Mouse (Mus musculus) heart, embryonic 14.5 days (tissue): ENCODE measurements around the gene Nanp. TPM values are rescaled to one million over a fixed set of nuclear protein-coding genes. Genes with fewer than 3 reads are reported as not detected.

ENCODE experiments used
- ATAC-seq: fragments of 200-750 bp; cut with Nextera tagmentation; 2 replicates; pipeline ENCODE4 v1.8.0; 2017; ENCODE audit warnings: low read depth, moderate TSS enrichment; ENCODE audit not compliant: insufficient number of reproducible peaks, insufficient read depth, low FRiP score
- H3K27ac ChIP-seq, 2 experiments: fragments of 200-500 bp in 1 of 2; fragments of 300-500 bp in 1 of 2; sonication (generic) in 1 of 2; replicated peaks in 1 of 2; 2 replicates each; pipeline ENCODE4 v1.5.1; 2012 to 2014; ENCODE audit warnings: low read depth in 2 of 2, low read length in 2 of 2, control low read depth in 1 of 2, mild to moderate bottlenecking in 1 of 2, mixed read lengths in 1 of 2; ENCODE audit not compliant: control insufficient read depth in 1 of 2, insufficient read depth in 1 of 2
- H3K27me3 ChIP-seq: fragments of 300-500 bp; sonication (generic); 2 replicates; pipeline ENCODE4 v1.6.1; 2014; ENCODE audit warnings: mild to moderate bottlenecking, low read length, control low read depth; ENCODE audit not compliant: control insufficient read depth, insufficient read depth
- H3K36me3 ChIP-seq: fragments of 300-500 bp; sonication (generic); 2 replicates; pipeline ENCODE4 v1.6.1; 2014; ENCODE audit warnings: mild to moderate bottlenecking, control low read depth, low read length, mixed read lengths; ENCODE audit not compliant: control insufficient read depth, insufficient read depth
- H3K4me1 ChIP-seq, 2 experiments: fragments of 200-500 bp in 1 of 2; fragments of 300-500 bp in 1 of 2; sonication (generic) in 1 of 2; 2 replicates each; pipeline ENCODE4 v1.6.1; 2012 to 2014; ENCODE audit warnings: low read length in 2 of 2, control low read depth in 1 of 2, mixed read lengths in 1 of 2; ENCODE audit not compliant: control insufficient read depth in 2 of 2, insufficient read depth in 2 of 2
- H3K4me2 ChIP-seq: fragments of 300-500 bp; sonication (generic); 2 replicates; pipeline ENCODE4 v1.6.1; 2014; ENCODE audit warnings: mild to moderate bottlenecking, low read length
- H3K4me3 ChIP-seq, 2 experiments: fragments of 200-500 bp in 1 of 2; fragments of 300-500 bp in 1 of 2; sonication (generic) in 1 of 2; 2 replicates each; pipeline ENCODE4 v1.5.1; 2012 to 2014; ENCODE audit warnings: low read length in 2 of 2, mild to moderate bottlenecking in 2 of 2, control low read depth in 1 of 2, low read depth in 1 of 2, moderate library complexity in 1 of 2; ENCODE audit not compliant: control insufficient read depth in 1 of 2, insufficient read depth in 1 of 2
- H3K9ac ChIP-seq: fragments of 300-500 bp; sonication (generic); 2 replicates; pipeline ENCODE4 v1.6.1; 2014; ENCODE audit warnings: mild to moderate bottlenecking, low read length
- H3K9me3 ChIP-seq: fragments of 300-500 bp; sonication (generic); 2 replicates; pipeline ENCODE4 v1.6.1; 2016; ENCODE audit warnings: low read length, control low read depth; ENCODE audit not compliant: control insufficient read depth
- WGBS: fragments of 180-500 bp; shearing (Covaris S2); extraction: QIAGEN DNeasy Blood & Tissue Kit; methylation state at CpG from one replicate; pipeline ENCODE4 v1.1.7; 2014; 5-methylcytosine and 5-hydroxymethylcytosine counted together
- polyA plus RNA-seq: library from polyadenylated mRNA; unstranded; fragments of >200 nt; fragmentation: Nextera tagmentation; extraction: Ambion mirVana; gene quantifications from 2 replicates; pipeline ENCODE4 v1.2.1, GENCODE M21; 2014

Gene Nanp
- polyA plus RNA-seq, 1 experiment from 2014 or later = 18.2 TPM

GRCm38 (mm10) chr2:150979861-150980620, 59.2 kb downstream of the Nanp start:
- no peaks in the 10 kb centered on the region for H3K27me3 ChIP-seq
- H3K9me3 ChIP-seq = no peaks in the 10 kb centered on the region
- no peak overlapping the region for H3K27ac ChIP-seq
- H3K4me1 ChIP-seq = peaks cover 0 to 2% of the 10 kb centered on the region in 2 experiments; a peak in 2 of 4 replicates
- no peak for ATAC-seq
- no peak overlapping the region for H3K4me2 ChIP-seq
- H3K9ac ChIP-seq = no peak overlapping the region
- no peak overlapping the region for H3K4me3 ChIP-seq
- 86% methylated on average over 14 of the region's 14 CpGs for WGBS
- H3K36me3 ChIP-seq = 0 out of 2 replicates have a peak, but pooled peaks cover 4% of the 10 kb centered on the region

Other genes with a start within 250 kb of the Nanp start
- gene Abhd12, start 134.7 kb downstream of the Nanp start, polyA plus RNA-seq = 44.1 and 46.4 TPM in 2 replicates
- 28.2 and 30.9 TPM in 2 replicates for gene Gins1, start 134.0 kb downstream of the Nanp start, polyA plus RNA-seq
- 4.0 and 5.8 TPM in 2 replicates for gene Ninl, start within 50 bp of the Nanp start, polyA plus RNA-seq
- gene Gm14151, start 53.0 kb upstream of the Nanp start, polyA plus RNA-seq = not detected in 2 replicates
- not detected in 2 replicates for gene Gm14147, start 58.8 kb upstream of the Nanp start, polyA plus RNA-seq